Mouse (Mus musculus): ENCODE results near the gene Cd47. TPM values are rescaled to one million over a fixed set of nuclear protein-coding genes. Genes with fewer than 3 reads are reported as not detected.

Gene Cd47
- polyA plus RNA-seq, 1 experiment, result 124 TPM

DNA sequence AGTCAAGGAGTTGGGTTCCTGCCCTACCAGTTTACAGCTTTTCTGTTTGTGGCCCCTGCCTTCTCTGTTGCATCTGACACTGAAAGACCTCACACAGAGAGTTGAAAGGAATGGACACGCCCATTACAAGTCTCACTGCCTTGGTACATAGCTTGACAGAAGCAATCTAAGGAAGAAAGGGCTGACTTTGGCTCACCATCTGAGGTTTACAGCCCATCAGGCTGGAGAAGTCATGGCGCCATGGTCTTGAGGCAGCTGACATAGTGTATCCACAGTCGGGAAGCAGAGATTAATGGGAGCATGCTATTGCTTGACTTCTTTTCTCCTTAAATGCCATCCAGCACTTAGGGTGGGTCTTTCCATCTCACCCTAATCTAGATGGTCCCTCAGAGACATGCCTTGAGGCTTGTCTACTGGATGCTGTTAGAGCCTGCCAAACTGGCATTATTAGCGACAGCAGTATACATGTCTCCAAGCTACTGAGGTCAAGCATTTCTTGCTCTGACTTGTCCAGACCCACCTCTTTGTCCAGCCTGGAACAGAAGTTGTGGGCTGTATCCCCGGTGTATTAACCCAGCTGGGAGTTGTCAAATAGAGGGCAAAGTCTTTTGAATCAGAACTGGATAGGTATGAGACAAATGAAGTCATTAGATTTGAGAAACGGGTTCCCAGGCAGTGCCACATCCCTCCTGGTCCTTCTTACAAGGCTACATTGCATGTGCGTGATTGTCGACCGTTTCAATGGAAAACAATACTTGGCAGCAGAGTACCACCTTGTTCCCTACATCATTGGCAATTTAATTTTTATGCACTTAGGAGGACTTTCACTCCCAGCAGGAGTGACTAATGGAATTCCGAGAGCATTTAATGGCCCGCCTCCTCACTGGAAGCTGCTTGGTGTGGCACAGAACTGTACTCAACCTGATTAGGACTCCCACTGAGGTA lies 115.5 kb downstream of the Cd47 start:
- TF ChIP-seq POLR2A (IDR thresholded peaks at IDR 0.05; ENCODE audit: low read depth, low read length) (no peak), CTCF (IDR thresholded peaks at IDR 0.05; ENCODE audit: borderline replicate concordance, insufficient read depth, low read length) (no peak)
- H3K4me3 ChIP-seq (ENCODE audit: insufficient read depth, low read length), result no peak overlapping the region
- no peaks in the 10 kb centered on the region for H3K4me1 ChIP-seq (ENCODE audit: control insufficient read depth, insufficient read depth, low read length)
- no peak overlapping the region for H3K27ac ChIP-seq (ENCODE audit: insufficient read depth, low read length)

DNA sequence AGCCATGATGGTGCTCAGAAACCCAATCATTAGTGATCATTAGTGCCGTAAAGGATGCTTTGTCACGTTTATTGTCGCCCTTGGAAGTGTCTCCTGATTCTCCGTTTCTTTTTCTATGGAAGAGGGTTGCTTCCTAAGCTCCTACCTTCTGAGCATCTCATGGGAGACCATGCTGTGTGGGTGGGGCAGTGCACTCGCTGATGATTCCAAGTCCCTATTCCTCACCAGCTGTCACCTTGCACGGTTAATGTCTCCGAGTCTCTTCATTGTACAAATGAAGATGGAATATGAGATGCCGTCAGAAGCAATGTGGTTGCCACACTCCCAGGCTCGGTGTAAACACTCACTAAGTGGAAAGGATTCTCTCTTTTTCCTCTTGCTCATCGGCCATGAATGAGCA lies 119.9 kb downstream of the Cd47 start:
- H3K4me3 ChIP-seq (ENCODE audit: insufficient read depth, low read length), result no peak overlapping the region
- H3K4me1 ChIP-seq (ENCODE audit: control insufficient read depth, insufficient read depth, low read length), result peaks cover 9% of the 10 kb centered on the region
- H3K27ac ChIP-seq (ENCODE audit: insufficient read depth, low read length), result no peak overlapping the region
- TF ChIP-seq CTCF (IDR thresholded peaks at IDR 0.05; ENCODE audit: borderline replicate concordance, insufficient read depth, low read length) (no peak), POLR2A (IDR thresholded peaks at IDR 0.05; ENCODE audit: low read depth, low read length) (no peak)

- no peak overlapping the region for H3K4me3 ChIP-seq (ENCODE audit: insufficient read depth, low read length)
- H3K4me1 ChIP-seq (ENCODE audit: control insufficient read depth, insufficient read depth, low read length), result peaks cover 9% of the 10 kb centered on the region
- TF ChIP-seq CTCF (IDR thresholded peaks at IDR 0.05; ENCODE audit: borderline replicate concordance, insufficient read depth, low read length) (no peak), POLR2A (IDR thresholded peaks at IDR 0.05; ENCODE audit: low read depth, low read length) (no peak)
- H3K27ac ChIP-seq (ENCODE audit: insufficient read depth, low read length), result no peak overlapping the region
These were observed 121.3 kb downstream of the Cd47 start for GRCm38 (mm10) chr16:49921677-49922076.

- Histone ChIP-seq H3K27ac (ENCODE audit: insufficient read depth, low read length) (0 out of 2 replicates have a peak overlapping the region, but pooled peaks have one; percentile 4), H3K4me3 (ENCODE audit: insufficient read depth, low read length) (no peak overlapping the region), H3K4me1 (ENCODE audit: control insufficient read depth, insufficient read depth, low read length) (peaks cover 9% of the 10 kb centered on the region)
- TF ChIP-seq CTCF (IDR thresholded peaks at IDR 0.05; ENCODE audit: borderline replicate concordance, insufficient read depth, low read length), result no peak
- TF ChIP-seq POLR2A (IDR thresholded peaks at IDR 0.05; ENCODE audit: low read depth, low read length), result no peak
These were observed 121.8 kb downstream of the Cd47 start for GRCm38 (mm10) chr16:49922098-49922497.

- no peak for TF ChIP-seq CTCF (IDR thresholded peaks at IDR 0.05; ENCODE audit: borderline replicate concordance, insufficient read depth, low read length)
- no peak for TF ChIP-seq POLR2A (IDR thresholded peaks at IDR 0.05; ENCODE audit: low read depth, low read length)
- Histone ChIP-seq H3K27ac (ENCODE audit: insufficient read depth, low read length) (peak overlapping the region; percentile 37), H3K4me1 (ENCODE audit: control insufficient read depth, insufficient read depth, low read length) (peaks cover 9% of the 10 kb centered on the region), H3K4me3 (ENCODE audit: insufficient read depth, low read length) (no peak overlapping the region)
These were observed 123.4 kb downstream of the Cd47 start for GRCm38 (mm10) chr16:49923720-49924119.

DNA sequence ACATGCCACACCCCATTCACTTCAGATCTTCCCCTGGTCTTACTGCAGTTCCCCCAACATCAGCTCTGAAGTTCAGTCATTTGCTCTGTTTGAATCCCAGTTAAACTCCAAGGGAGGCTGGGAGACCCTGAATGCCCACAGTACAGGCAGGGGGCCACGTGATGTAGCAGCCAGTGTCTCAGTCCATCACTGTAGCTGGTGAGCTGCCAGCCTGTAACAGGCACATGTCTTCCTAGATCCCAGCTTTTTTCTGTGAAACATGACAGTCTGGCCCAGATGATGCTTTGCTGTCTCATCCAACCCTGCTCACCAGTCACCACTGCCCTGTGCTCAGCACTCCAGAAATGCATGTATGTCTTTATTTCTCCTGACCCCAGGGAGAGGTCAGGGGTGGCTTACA lies 124.6 kb downstream of the Cd47 start:
- Histone ChIP-seq H3K27ac (ENCODE audit: insufficient read depth, low read length) (no peak overlapping the region), H3K4me1 (ENCODE audit: control insufficient read depth, insufficient read depth, low read length) (peaks cover 9% of the 10 kb centered on the region), H3K4me3 (ENCODE audit: insufficient read depth, low read length) (no peak overlapping the region)
- TF ChIP-seq POLR2A (IDR thresholded peaks at IDR 0.05; ENCODE audit: low read depth, low read length) (no peak), CTCF (IDR thresholded peaks at IDR 0.05; ENCODE audit: borderline replicate concordance, insufficient read depth, low read length) (no peak)

DNA sequence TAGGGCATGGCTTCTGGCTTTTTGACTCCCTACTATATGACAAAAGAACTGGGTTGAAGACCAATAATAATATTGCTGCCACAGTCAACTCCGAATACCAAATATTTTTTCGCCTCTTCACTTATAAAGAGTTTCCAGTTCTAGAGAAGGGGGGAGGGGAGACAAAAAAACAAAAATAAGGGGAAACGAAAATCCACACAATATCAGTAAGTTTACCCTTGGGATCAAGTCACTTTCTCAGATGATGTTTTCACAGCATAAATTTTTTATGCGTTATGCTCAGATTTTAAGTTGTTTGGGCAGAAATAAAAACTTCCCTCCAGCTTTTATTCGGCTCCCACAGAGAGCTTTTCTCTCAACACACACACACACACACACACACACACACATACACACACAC lies 132.9 kb downstream of the Cd47 start:
- Histone ChIP-seq H3K4me3 (ENCODE audit: insufficient read depth, low read length) (no peak overlapping the region), H3K4me1 (ENCODE audit: control insufficient read depth, insufficient read depth, low read length) (peaks cover 8% of the 10 kb centered on the region), H3K27ac (ENCODE audit: insufficient read depth, low read length) (no peak overlapping the region)
- TF ChIP-seq CTCF (IDR thresholded peaks at IDR 0.05; ENCODE audit: borderline replicate concordance, insufficient read depth, low read length) (no peak), POLR2A (IDR thresholded peaks at IDR 0.05; ENCODE audit: low read depth, low read length) (no peak)

GRCm38 (mm10) chr16:49936008-49936443 lies 135.7 kb downstream of the Cd47 start:
- Histone ChIP-seq H3K4me3 (ENCODE audit: insufficient read depth, low read length) (no peak overlapping the region), H3K27ac (ENCODE audit: insufficient read depth, low read length) (no peak overlapping the region), H3K4me1 (ENCODE audit: control insufficient read depth, insufficient read depth, low read length) (peaks cover 18% of the 10 kb centered on the region)
- no peak for TF ChIP-seq CTCF (IDR thresholded peaks at IDR 0.05; ENCODE audit: borderline replicate concordance, insufficient read depth, low read length)
- no peak for TF ChIP-seq POLR2A (IDR thresholded peaks at IDR 0.05; ENCODE audit: low read depth, low read length)

DNA sequence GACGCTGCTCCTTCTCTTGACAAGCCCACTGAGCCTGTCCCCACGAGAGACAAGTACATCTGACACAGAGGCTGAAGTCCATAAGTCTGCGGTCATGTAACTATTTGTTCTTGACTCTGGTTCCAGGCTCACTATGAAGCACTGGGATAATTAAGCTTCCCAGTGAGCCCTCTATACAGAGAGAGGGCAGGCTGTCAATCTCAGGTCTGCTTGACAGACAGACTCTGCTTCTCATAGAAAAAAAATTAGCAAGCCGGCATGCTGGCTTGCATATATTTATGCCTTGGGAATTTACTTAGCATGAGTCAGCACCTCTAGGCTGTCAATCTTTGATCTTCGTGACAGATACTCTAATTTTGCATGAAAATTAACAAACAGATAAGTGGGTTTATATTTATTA lies 136.5 kb downstream of the Cd47 start:
- Histone ChIP-seq H3K4me1 (ENCODE audit: control insufficient read depth, insufficient read depth, low read length) (peaks cover 18% of the 10 kb centered on the region), H3K4me3 (ENCODE audit: insufficient read depth, low read length) (no peak overlapping the region), H3K27ac (ENCODE audit: insufficient read depth, low read length) (no peak overlapping the region)
- TF ChIP-seq POLR2A (IDR thresholded peaks at IDR 0.05; ENCODE audit: low read depth, low read length), result no peak
- TF ChIP-seq CTCF (IDR thresholded peaks at IDR 0.05; ENCODE audit: borderline replicate concordance, insufficient read depth, low read length), result no peak
